Comparison of ENCODE assay signal across 7 mouse cellular contexts in the genomic region with DNA sequence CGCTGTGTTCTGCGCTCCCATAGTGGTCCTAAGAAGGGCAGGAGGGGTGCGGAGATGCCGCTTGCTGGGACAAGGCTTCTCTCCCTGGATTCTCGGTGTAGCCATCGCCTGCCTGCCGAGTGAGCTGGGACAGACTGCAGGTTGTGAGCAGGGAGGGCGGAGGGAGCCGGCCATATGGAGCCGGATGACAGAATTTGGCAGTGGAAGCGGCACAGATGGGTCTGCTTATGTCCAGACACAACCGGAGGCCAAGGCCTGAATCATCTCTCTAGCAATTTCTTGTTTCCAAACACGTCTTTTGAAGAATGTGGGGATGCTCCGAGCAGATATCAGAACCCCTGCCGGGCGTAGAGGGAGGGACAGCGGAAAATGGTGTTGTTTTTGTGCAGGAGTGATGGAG. TPM values are rescaled to one million over a fixed set of nuclear protein-coding genes. Genes with fewer than 3 reads are reported as not detected.
DNase-seq lines count a peak whose midpoint lies in the region; ATAC-seq lines count a peak whose summit lies in the region.

No protein-coding gene starts in this region.

- peaks cover 38% of the 10 kb centered on the region for H3K4me1 ChIP-seq in neural tube, embryonic 15.5 days

- H3K36me3 ChIP-seq in neural tube, embryonic 15.5 days, result no peaks in the 10 kb centered on the region

- no peak for ATAC-seq in neural tube, embryonic 15.5 days (ENCODE audit: low FRiP score)

- H3K27ac ChIP-seq in neural tube, embryonic 15.5 days (replicated peaks), result peak overlapping the region; percentile 29; the same call in 1 of the 2 replicates

- H3K27me3 ChIP-seq in neural tube, embryonic 15.5 days (replicated peaks), result no peaks in the 10 kb centered on the region

- 56% methylated on average over 17 of the region's 17 CpGs for WGBS in neural tube, embryonic 15.5 days

- peak; percentile 51 for DNase-seq in NIH3T3 (ENCODE audit: low read depth)
- DNase-seq in cerebellum, adult 11-12 months, result peak; percentile 97
- DNase-seq in frontal cortex, postnatal 14 days (ENCODE audit: low spot score in 2 of 2), result peak; percentile 42 to 61
- peak; percentile 30 to 85 for DNase-seq in left cerebral cortex, adult 8-10 months (ENCODE audit: low spot score in 2 of 2)
- no peak for DNase-seq in adrenal gland, postnatal 36 days
- DNase-seq in kidney, adult 11 months, result no peak

- no peaks in the 10 kb centered on the region for H3K9me3 ChIP-seq in neural tube, embryonic 15.5 days (replicated peaks)

- H3K4me3 ChIP-seq in neural tube, embryonic 15.5 days (replicated peaks), result no peak overlapping the region

- no peak overlapping the region for H3K4me2 ChIP-seq in neural tube, embryonic 15.5 days

- no peak overlapping the region for H3K9ac ChIP-seq in neural tube, embryonic 15.5 days (replicated peaks)

RNA-seq across cellular contexts. Expression of a gene that starts 42.9 kb away (rescaled TPM):
- total RNA-seq in left cerebral cortex, adult 8-10 months (2022), result 1 to 10 TPM; 7.0 to 8.8 (median 7.8) TPM
- 18.7 and 36.7 TPM in 2 replicates for polyA plus RNA-seq in neural tube, embryonic 15.5 days (2015; fragmentation: Nextera tagmentation; extraction: Ambion mirVana)
- 10 to 100 TPM; 20.2 to 34.4 TPM for total RNA-seq in adrenal gland, postnatal 36 days (2021)

Comparison
In these comparisons a context has a peak if more than half of its experiments do, and no peak if none do; other contexts are left out.
1. DNase-seq: peak in NIH3T3 (single experiment), cerebellum, adult 11-12 months (single experiment), frontal cortex, postnatal 14 days (2 of 2) and left cerebral cortex, adult 8-10 months (2 of 2); none in adrenal gland, postnatal 36 days (0 of 2) and kidney, adult 11 months (single experiment).